Mouse (Mus musculus): ENCODE results near the gene Faap100.

The Faap100 gene

GRCm38 (mm10) chr11:120376302-120377160 is 2.0 kb downstream of the Faap100 start:
- no peak for DNase-seq

GRCm38 (mm10) chr11:120375324-120375723 is 3.2 kb downstream of the Faap100 start:
- DNase-seq: no peak

- DNase-seq: no peak
Measured at GRCm38 (mm10) chr11:120373820-120374586, 4.6 kb downstream of the Faap100 start.

- DNase-seq: no peak
Measured at GRCm38 (mm10) chr11:120373025-120373424, 5.5 kb downstream of the Faap100 start.

- DNase-seq: peak; percentile 67
Measured at GRCm38 (mm10) chr11:120369656-120370055, 8.9 kb downstream of the Faap100 start.

GRCm38 (mm10) chr11:120366443-120367027 is 12.0 kb downstream of the Faap100 start:
- DNase-seq: no peak

GRCm38 (mm10) chr11:120362891-120363290 is 15.7 kb downstream of the Faap100 start:
- DNase-seq: no peak

- no peak for DNase-seq
Measured at GRCm38 (mm10) chr11:120361295-120361694, 17.3 kb downstream of the Faap100 start, which contains the start of gene Fscn2. Gene Fscn2 (plus strand): TSS chr11:120361534.

GRCm38 (mm10) chr11:120360755-120361154 is 17.8 kb downstream of the Faap100 start:
- DNase-seq: no peak

GRCm38 (mm10) chr11:120360062-120360461 is 18.5 kb downstream of the Faap100 start:
- DNase-seq: no peak

GRCm38 (mm10) chr11:120359391-120359790 is 19.2 kb downstream of the Faap100 start:
- no peak for DNase-seq

- peak; percentile 77 for DNase-seq
Measured at GRCm38 (mm10) chr11:120357791-120358401, 20.7 kb downstream of the Faap100 start.

- DNase-seq: no peak
Measured at GRCm38 (mm10) chr11:120356900-120357299, 21.7 kb downstream of the Faap100 start.

- peak; percentile 2 for DNase-seq
Measured at GRCm38 (mm10) chr11:120356319-120356840, 22.2 kb downstream of the Faap100 start.

GRCm38 (mm10) chr11:120355277-120356039 is 23.1 kb downstream of the Faap100 start:
- peak; percentile 0 for DNase-seq

GRCm38 (mm10) chr11:120354304-120355276 is 24.0 kb downstream of the Faap100 start:
- DNase-seq: peak; percentile 1

GRCm38 (mm10) chr11:120353500-120354303 is 24.9 kb downstream of the Faap100 start:
- DNase-seq: peak; percentile 65

- DNase-seq: peak; percentile 34
Measured at GRCm38 (mm10) chr11:120352571-120353290, 25.8 kb downstream of the Faap100 start.

GRCm38 (mm10) chr11:120352093-120352350 is 26.5 kb downstream of the Faap100 start:
- DNase-seq: peak; percentile 11
